Mouse (Mus musculus): ENCODE results near the gene Ncoa3. TPM values are rescaled to one million over a fixed set of nuclear protein-coding genes. Genes with fewer than 3 reads are reported as not detected.

Ncoa3 gene
- total and polyA plus RNA-seq, 2 experiments: 11.5 to 13.6 TPM

DNA sequence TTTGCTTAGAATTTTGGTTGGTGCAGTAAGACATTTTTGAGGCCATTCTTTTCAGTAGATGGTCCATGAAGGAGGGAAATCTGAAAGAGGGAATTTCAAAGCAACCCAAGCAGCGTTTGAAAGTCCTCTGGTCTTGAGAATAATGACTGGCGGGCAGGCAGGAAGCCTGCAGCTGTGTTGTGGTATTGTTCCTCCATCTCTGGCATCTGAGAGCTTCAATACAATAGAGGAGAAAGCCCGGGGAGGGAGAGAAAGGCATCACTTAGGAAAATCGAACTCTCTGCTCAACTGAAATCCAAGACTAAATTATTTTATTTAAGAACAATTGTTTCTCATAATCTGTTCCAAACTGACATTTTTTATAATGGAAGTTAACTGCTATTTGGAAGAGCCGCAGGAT lies 8.3 kb downstream of the Ncoa3 start:
- DNase-seq (ENCODE audit: extremely low read depth, low read depth, low spot score): no peak
- Histone ChIP-seq H3K27ac (replicated peaks; ENCODE audit: insufficient read depth, low read depth, low read length) (peak overlapping the region; percentile 84), H3K4me1 (ENCODE audit: control insufficient read depth, insufficient read depth, low read length) (peaks cover 27% of the 10 kb centered on the region), H3K79me2 (ENCODE audit: control insufficient read depth, insufficient read depth, low read length) (peaks cover 23% of the 10 kb centered on the region), H3K4me3 (ENCODE audit: insufficient read depth, low read depth, low read length) (no peak overlapping the region), H3K27me3 (ENCODE audit: control insufficient read depth, insufficient read depth, low read length) (no peaks in the 10 kb centered on the region), H3K36me3 (ENCODE audit: control insufficient read depth, insufficient read depth, low read length) (no peaks in the 10 kb centered on the region), H3K9ac (ENCODE audit: low read depth, low read length) (no peak overlapping the region)
- WGBS: 52% methylated on average over 5 of the region's 5 CpGs
- TF ChIP-seq POLR2A (IDR thresholded peaks at IDR 0.05; ENCODE audit: extremely low read depth, insufficient read depth, low read length) (no peak), CTCF (IDR thresholded peaks at IDR 0.05; ENCODE audit: low read depth, low read length) (no peak)

DNA sequence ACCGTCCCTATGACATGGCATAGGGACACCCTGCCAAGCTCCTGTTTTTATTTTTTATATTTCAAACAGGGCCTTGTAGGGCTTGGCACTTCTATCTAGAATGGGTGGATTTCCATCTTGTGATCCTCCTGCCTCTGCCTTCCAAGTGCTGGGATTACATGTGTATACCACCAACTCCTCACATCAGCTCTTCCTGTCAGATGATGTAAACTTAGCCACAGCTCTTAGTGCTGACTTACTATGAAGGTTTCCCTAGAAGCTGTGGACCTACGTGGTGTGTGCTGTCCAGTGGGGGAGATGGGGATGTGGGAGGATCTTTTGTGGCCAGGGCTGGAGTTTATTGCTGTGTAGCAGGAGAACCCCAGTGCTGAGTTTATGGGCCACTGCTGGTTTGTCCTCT lies 8.9 kb downstream of the Ncoa3 start:
- no peaks in the 10 kb centered on the region for H3K36me3 ChIP-seq (ENCODE audit: control insufficient read depth, insufficient read depth, low read length)
- peaks cover 27% of the 10 kb centered on the region for H3K79me2 ChIP-seq (ENCODE audit: control insufficient read depth, insufficient read depth, low read length)
- DNase-seq (ENCODE audit: extremely low read depth, low read depth, low spot score): no peak
- peak overlapping the region; percentile 84 for H3K27ac ChIP-seq (replicated peaks; ENCODE audit: insufficient read depth, low read depth, low read length)
- H3K9ac ChIP-seq (ENCODE audit: low read depth, low read length): 0 out of 2 replicates have a peak overlapping the region, but pooled peaks have one; percentile 22
- TF ChIP-seq POLR2A (IDR thresholded peaks at IDR 0.05; ENCODE audit: extremely low read depth, insufficient read depth, low read length) (no peak), CTCF (IDR thresholded peaks at IDR 0.05; ENCODE audit: low read depth, low read length) (no peak)
- 12% methylated on average over 2 of the region's 2 CpGs for WGBS
- peaks cover 30% of the 10 kb centered on the region for H3K4me1 ChIP-seq (ENCODE audit: control insufficient read depth, insufficient read depth, low read length)
- no peak overlapping the region for H3K4me3 ChIP-seq (ENCODE audit: insufficient read depth, low read depth, low read length)
- no peaks in the 10 kb centered on the region for H3K27me3 ChIP-seq (ENCODE audit: control insufficient read depth, insufficient read depth, low read length)

DNA sequence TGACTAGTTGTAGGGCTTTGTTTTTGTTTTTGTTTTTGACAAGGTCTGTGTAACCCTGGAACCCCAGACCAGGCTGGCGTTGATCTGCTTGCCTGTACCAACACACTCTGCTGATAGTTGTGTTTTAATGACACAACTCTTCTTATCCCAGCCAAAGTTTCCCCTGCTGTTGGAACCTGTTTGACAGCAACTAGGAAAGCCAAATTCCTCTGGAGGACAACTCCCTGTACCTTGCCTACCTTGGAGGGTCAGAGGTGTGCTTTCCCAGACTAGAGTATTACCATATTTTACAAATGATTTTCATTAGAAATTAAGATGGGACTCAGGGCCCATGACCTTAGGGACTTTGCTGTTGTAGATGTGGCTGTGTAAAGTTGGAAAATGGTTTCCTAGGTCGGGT lies 9.3 kb downstream of the Ncoa3 start:
- Histone ChIP-seq H3K4me3 (ENCODE audit: insufficient read depth, low read depth, low read length) (no peak overlapping the region), H3K27ac (replicated peaks; ENCODE audit: insufficient read depth, low read depth, low read length) (peak overlapping the region; percentile 84), H3K27me3 (ENCODE audit: control insufficient read depth, insufficient read depth, low read length) (no peaks in the 10 kb centered on the region), H3K36me3 (ENCODE audit: control insufficient read depth, insufficient read depth, low read length) (no peaks in the 10 kb centered on the region), H3K79me2 (ENCODE audit: control insufficient read depth, insufficient read depth, low read length) (peaks cover 23% of the 10 kb centered on the region), H3K9ac (ENCODE audit: low read depth, low read length) (no peak overlapping the region), H3K4me1 (ENCODE audit: control insufficient read depth, insufficient read depth, low read length) (peaks cover 32% of the 10 kb centered on the region)
- DNase-seq (ENCODE audit: extremely low read depth, low read depth, low spot score): peak; percentile 83
- 28% methylated on average over 2 of the region's 2 CpGs for WGBS
- TF ChIP-seq CTCF (IDR thresholded peaks at IDR 0.05; ENCODE audit: low read depth, low read length) (no peak), POLR2A (IDR thresholded peaks at IDR 0.05; ENCODE audit: extremely low read depth, insufficient read depth, low read length) (no peak)

DNA sequence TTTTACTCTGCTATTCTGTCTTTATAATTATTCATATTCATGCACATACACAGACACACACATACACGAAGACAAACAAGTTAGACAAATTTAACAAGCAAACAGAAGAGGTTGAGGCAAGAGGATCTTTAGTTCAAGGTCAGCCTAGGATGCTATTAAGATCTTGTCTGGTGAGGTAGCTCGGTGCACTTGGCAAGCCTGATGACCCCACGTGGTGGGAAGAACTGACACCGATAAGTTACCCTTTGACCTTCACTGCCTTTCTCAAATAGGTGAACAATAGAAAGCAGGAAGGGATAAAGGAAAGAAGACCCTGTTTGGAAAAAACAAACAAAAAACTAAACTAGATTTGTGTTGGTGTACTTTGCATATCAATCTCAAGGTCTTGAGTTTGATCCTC lies 10.0 kb downstream of the Ncoa3 start:
- peak; percentile 93 for DNase-seq (ENCODE audit: extremely low read depth, low read depth, low spot score)
- H3K27me3 ChIP-seq (ENCODE audit: control insufficient read depth, insufficient read depth, low read length): no peaks in the 10 kb centered on the region
- H3K79me2 ChIP-seq (ENCODE audit: control insufficient read depth, insufficient read depth, low read length): peaks cover 26% of the 10 kb centered on the region
- WGBS: 11% methylated on average over 4 of the region's 4 CpGs
- no peaks in the 10 kb centered on the region for H3K36me3 ChIP-seq (ENCODE audit: control insufficient read depth, insufficient read depth, low read length)
- TF ChIP-seq POLR2A (IDR thresholded peaks at IDR 0.05; ENCODE audit: extremely low read depth, insufficient read depth, low read length): no peak
- no peak for TF ChIP-seq CTCF (IDR thresholded peaks at IDR 0.05; ENCODE audit: low read depth, low read length)
- no peak overlapping the region for H3K4me3 ChIP-seq (ENCODE audit: insufficient read depth, low read depth, low read length)
- peak overlapping the region; percentile 84 for H3K27ac ChIP-seq (replicated peaks; ENCODE audit: insufficient read depth, low read depth, low read length)
- H3K4me1 ChIP-seq (ENCODE audit: control insufficient read depth, insufficient read depth, low read length): peaks cover 36% of the 10 kb centered on the region
- no peak overlapping the region for H3K9ac ChIP-seq (ENCODE audit: low read depth, low read length)

DNA sequence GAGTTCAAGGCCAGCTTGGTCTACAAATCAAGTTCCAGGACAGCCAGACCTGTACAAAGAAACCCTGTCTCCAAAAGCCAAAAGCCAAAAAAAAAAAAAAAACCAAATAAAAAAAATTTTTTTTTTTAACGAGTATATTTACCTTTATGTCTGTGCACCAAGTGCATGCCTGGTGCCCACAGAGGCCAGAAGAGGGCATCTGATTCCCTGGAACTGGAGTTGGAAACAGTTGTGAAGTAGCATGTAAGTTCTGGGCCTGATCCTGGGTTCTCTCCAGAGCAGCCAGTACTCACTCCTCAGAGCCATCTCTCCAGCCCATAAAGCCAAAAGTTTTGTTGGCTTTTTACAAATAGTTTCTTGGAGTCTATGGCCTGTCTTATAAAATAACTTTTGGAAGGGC lies 10.6 kb downstream of the Ncoa3 start:
- Histone ChIP-seq H3K9ac (ENCODE audit: low read depth, low read length) (no peak overlapping the region), H3K79me2 (ENCODE audit: control insufficient read depth, insufficient read depth, low read length) (peaks cover 25% of the 10 kb centered on the region), H3K4me3 (ENCODE audit: insufficient read depth, low read depth, low read length) (no peak overlapping the region), H3K36me3 (ENCODE audit: control insufficient read depth, insufficient read depth, low read length) (no peaks in the 10 kb centered on the region), H3K27ac (replicated peaks; ENCODE audit: insufficient read depth, low read depth, low read length) (peak overlapping the region; percentile 46), H3K4me1 (ENCODE audit: control insufficient read depth, insufficient read depth, low read length) (peaks cover 37% of the 10 kb centered on the region), H3K27me3 (ENCODE audit: control insufficient read depth, insufficient read depth, low read length) (no peaks in the 10 kb centered on the region)
- TF ChIP-seq POLR2A (IDR thresholded peaks at IDR 0.05; ENCODE audit: extremely low read depth, insufficient read depth, low read length) (no peak), CTCF (IDR thresholded peaks at IDR 0.05; ENCODE audit: low read depth, low read length) (peak; percentile 61)
- 0% methylated on average over 1 of the region's 1 CpGs for WGBS
- peak; percentile 83 for DNase-seq (ENCODE audit: extremely low read depth, low read depth, low spot score)

DNA sequence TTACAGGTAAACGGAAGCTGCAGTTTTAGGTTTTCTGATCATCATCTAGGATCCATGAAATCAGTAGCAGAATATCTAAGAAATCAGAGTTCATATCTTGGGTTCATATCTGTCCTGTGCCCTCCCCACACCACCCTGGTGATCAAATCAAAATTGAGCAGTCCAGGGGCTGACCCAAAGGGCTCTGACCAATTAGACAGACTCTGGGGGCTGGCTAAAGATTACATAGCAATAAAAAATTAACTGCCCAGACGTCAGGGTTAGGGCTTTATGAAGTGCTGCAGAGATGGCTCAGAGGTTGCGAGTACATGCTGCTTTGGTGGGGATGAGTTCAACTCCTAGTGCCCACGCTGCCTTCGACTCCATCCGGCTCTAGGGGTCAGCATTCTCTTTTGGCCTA lies 14.6 kb downstream of the Ncoa3 start:
- H3K79me2 ChIP-seq (ENCODE audit: control insufficient read depth, insufficient read depth, low read length): peaks cover 40% of the 10 kb centered on the region
- TF ChIP-seq CTCF (IDR thresholded peaks at IDR 0.05; ENCODE audit: low read depth, low read length) (0 out of 2 replicates have a peak, but pooled peaks have one; percentile 2), POLR2A (IDR thresholded peaks at IDR 0.05; ENCODE audit: extremely low read depth, insufficient read depth, low read length) (no peak)
- H3K36me3 ChIP-seq (ENCODE audit: control insufficient read depth, insufficient read depth, low read length): no peaks in the 10 kb centered on the region
- no peaks in the 10 kb centered on the region for H3K27me3 ChIP-seq (ENCODE audit: control insufficient read depth, insufficient read depth, low read length)
- WGBS: 52% methylated on average over 6 of the region's 6 CpGs
- no peak overlapping the region for H3K9ac ChIP-seq (ENCODE audit: low read depth, low read length)
- peaks cover 34% of the 10 kb centered on the region for H3K4me1 ChIP-seq (ENCODE audit: control insufficient read depth, insufficient read depth, low read length)
- peak; percentile 74 for DNase-seq (ENCODE audit: extremely low read depth, low read depth, low spot score)
- H3K27ac ChIP-seq (replicated peaks; ENCODE audit: insufficient read depth, low read depth, low read length): peak overlapping the region; percentile 4; the same call in 1 of the 2 replicates
- H3K4me3 ChIP-seq (ENCODE audit: insufficient read depth, low read depth, low read length): no peak overlapping the region

All from liver, adult 2 months (tissue).